Mouse (Mus musculus) thymus, adult 2 months (tissue): Measurements from ENCODE around the gene Glod4.

ENCODE experiments used
- CTCF ChIP-seq: fragments of 200-500 bp; IDR thresholded peaks from 2 replicates; pipeline ENCODE4 v1.5.1; 2012; ENCODE audit warnings: mild to moderate bottlenecking, control low read depth, low read length, moderate library complexity, borderline replicate concordance; ENCODE audit not compliant: control insufficient read depth, poor library complexity, insufficient read depth; ENCODE audit errors: extremely low read depth
- POLR2A ChIP-seq: fragments of 200-500 bp; IDR thresholded peaks from 2 replicates; pipeline ENCODE4 v1.6.1; 2012; ENCODE audit warnings: mild to moderate bottlenecking, low read length, control low read depth, moderate library complexity; ENCODE audit not compliant: control insufficient read depth, poor library complexity, insufficient read depth; ENCODE audit errors: extremely low read depth

- TF ChIP-seq CTCF (no peak), POLR2A (no peak)
Measured at GRCm38 (mm10) chr11:76154861-76155260, 88.7 kb downstream of the Glod4 start.
